Mouse (Mus musculus): ENCODE data around the gene Dlg1.

The Dlg1 gene

DNA sequence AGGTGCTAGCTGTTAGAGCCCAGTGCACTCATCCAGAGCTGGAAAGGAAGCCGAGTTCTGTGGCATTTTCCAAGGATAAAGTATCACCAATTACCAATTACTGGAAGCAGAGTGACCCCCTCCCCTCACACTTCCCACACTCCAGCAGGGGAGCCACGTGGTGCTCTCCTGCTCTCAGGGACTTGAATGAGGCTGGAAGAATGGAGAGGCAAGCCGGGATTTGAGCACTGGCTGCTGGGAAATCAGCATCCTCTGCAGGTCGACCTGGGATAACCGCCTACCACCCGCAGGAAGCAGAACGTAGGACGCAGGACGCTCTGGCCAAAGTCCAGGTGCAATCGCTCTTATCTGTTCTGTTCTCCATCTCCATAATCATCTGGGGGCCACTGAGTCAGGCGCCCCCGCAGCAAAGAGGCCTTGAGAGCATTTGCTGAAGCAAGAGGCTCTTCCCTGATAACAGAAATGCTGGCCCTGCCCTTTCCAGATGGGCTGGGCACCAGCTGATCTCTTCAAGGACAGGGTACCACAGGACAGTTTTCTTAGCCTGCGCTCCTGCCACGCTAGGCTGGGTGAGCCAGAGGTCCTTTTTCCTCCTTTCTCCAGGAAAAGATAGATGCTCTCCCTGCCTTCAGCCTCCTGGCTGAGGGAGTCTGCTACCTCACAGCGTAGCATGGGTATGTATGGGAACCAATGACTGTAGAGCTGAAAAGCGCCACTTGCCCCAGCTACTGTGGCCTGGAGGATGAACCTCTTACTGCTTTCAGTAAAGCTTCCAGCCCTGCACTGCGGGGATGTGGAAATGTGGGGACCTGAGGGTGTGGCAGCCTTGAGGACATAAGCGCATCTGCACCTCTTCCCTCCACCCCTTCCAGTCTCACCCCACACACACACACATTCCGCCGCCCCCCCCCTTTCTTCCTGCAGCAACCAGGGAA is 242.9 kb downstream of the Dlg1 start:
- DNase-seq (ENCODE audit: low spot score in 2 of 2) = no peak

GRCm38 (mm10) chr16:31906896-31907295 is 243.7 kb downstream of the Dlg1 start:
- no peak for DNase-seq (ENCODE audit: low spot score in 2 of 2)

- DNase-seq (ENCODE audit: low spot score in 2 of 2) = no peak
Observed at GRCm38 (mm10) chr16:31908959-31909358, 245.7 kb downstream of the Dlg1 start.

- no peak for DNase-seq (ENCODE audit: low spot score in 2 of 2)
Observed at GRCm38 (mm10) chr16:31910281-31910847, 247.1 kb downstream of the Dlg1 start.

DNA sequence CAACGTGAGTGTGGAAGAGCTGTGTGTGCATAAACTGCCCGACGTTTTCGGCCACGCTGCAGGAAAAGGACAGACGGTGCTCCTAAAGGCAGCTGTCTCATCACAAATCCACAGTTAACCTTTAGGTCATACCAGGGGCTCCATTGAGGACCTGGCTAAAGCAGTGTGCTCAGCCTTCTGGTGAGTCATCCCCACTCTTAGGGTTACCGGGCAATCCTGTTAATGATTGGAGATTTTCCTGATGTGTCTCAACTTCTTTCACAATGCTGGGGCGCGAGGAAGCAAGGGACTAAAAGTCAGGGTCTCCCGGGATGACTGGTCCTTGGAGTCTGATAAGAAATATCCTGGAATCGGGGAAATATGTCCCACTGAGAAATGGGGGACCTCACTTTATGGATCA is 254.5 kb downstream of the Dlg1 start:
- no peak for DNase-seq (ENCODE audit: low spot score in 2 of 2)

DNA sequence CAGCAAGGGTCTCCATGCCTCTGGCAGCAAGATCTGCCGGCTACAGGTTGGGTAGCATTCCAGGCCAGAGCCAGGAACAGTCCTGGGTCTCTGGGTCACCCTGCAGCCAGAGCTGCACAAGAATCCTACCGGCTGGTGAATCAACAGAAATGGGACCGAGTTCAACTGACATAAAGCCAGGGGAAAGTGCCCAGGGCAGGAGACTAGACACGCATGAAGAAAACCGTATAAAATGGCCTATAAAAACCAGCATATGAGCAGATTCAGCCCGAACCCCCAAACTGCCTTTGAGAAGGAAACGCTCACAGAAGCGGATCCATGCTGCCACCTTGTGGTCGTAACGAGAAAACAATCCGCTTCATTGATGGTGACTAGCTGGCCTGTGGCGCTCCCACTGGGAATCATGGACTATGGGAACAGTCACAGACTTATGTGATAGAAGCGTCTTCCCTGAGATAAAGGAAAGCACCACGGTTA is 255.0 kb downstream of the Dlg1 start:
- peak; percentile 47 to 77 for DNase-seq (ENCODE audit: low spot score in 2 of 2)

DNA sequence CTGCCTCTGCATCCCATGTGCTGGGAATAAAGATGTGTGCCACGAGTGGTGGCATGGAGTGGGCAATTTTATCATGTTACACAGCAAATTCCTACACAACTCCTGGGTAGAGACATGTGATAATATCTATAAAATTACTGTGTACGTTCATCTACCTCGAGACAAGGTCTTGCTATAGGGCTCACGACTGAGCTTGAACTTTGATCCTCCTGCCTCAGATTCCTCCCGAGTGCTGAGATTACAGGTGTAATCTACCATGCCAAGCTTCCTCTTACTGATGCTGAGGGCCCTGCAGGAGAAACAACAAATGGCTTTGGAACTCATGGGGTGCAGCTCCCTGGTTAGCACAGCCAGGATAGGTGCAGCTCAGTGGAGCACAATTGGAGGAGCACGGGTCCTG is 261.1 kb downstream of the Dlg1 start:
- DNase-seq (ENCODE audit: low spot score in 2 of 2) = no peak
